Mouse (Mus musculus) C3H10T1/2 (cell line): ENCODE data around the gene Slc25a25. TPM values are rescaled to one million over a fixed set of nuclear protein-coding genes. Genes with fewer than 3 reads are reported as not detected.

ENCODE experiments used
- polyA plus RNA-seq, 2 experiments: library from polyadenylated mRNA; unstranded; fragments of >200 nt; fragmentation: generic; extraction: Trizol; gene quantifications; one replicate each; pipeline ENCODE4 v1.2.1; 2012; ENCODE audit warnings: missing spikeins in 2 of 2

Slc25a25 gene
- polyA plus RNA-seq = 1 to 10 TPM; 3.3 to 3.4 TPM

DNA sequence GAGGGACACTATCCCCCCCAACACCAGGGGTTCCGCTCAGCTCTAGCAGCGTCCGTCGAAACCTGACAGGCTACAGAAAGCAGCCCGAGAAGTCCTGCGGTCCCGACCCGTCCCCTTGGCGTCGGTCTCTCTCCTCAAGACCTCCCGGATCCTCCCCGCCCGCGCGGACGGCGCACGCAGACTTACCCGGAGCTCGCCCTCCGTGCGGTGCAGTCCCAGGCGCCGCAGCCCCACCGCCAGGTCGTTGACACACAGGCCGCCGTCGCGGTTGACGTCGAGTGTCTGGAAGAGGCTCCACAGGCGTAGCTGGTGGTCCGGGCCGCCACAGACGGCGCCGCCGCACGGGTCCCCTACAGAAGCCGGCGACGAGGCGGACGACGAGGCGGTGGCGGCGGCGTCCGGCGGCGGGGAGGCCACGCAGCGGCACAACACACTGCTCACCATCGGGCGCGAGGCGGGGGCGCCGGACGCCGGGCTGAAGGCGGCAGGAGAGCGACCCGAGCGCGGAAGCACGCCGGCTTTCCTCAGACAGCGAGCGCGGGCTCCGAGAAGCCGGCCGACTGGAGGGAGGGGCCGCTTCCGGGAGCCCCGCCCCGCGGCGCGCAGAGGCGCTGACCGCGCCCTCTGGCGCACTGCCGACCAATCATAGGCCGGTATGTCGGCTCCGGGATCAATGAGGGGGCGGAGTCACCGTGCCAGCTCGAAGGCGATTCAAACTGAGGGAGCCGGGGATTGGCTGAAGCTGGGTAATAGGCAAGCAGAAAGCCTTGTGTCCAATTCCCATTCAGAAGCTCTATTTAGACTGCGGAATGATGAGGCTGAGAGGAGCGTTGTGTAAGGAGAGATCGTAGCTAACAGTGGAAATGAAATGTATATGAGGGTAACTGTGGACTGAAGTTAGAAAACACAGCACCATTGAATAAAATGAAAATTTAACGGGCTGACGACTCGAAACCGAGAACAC is at the start of gene Slc25a25:
Slc25a25 (minus strand) TSS at position 565 of the 964 bp plus-strand sequence.

DNA sequence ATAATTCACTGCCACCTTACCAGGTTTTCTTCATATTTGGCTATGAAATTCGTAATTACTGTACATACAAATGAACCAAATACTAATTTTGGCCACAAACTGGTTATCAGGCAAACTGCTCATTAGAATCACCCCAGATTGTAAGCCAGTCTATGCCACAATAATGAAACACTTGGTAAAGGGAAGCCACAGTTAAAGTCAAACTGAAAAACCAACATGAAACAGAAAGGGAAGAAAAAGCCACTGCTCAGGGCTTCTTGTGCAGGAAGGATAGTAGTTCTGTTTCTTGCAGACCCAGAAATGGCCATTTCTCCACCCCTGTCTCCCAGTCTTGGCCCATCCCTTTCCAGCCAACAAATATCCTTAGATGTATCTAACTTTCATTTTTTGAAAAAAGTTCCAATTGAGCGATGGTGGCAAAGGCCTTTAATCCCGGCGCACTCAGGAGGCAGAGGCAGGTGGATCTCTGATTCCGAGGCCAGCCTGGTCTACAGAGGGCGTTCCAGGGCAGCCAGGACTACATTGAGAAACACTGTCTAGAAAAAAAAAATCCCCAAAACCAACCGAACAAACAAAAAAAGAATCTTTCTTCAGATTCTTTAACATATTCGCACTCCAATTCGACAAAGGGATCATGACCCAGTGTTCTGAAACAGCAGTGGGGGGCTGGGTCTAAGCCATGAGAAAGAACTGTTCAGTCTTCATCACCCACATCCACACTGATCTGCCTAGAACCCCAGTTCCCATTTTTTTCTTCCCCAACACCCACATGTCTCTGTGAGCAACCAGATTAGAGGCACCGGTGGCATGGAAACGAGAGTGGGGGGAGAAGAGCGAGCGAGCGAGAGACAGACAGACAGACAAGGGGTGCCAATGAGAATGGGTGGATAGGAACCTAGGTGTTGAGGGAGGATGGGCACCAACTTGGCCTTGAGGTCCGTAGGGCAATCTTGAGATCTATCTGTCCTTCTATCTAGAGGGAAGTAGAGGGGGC is 1.2 kb downstream of the Slc25a25 start, which contains the start of gene Naif1:
Naif1 (plus strand) TSS at position 697 of the 994 bp plus-strand sequence.

DNA sequence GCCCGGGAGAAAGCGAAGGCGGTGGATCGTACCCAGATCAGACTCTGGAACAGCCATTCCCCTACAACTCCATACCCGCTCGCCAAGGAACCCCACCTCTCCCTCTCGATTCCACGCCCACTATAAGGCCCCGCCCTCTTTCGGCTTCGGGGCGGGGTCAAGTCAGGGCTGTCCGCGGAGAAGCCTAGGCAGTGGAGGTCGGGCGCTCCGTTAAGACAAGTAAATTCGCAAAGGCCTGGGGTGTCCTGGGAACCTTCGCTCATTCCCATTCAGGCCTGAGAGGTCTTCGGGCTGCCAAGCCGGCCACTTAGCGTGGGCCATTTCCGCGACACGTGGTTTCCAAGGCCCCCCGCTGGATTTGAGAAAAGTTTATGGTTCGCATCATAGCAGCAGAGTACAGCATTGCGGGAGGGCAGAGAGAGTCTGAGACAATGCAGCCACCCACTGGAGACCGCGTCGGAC is 55.7 kb downstream of the Slc25a25 start, which contains the start of gene Ptges2:
Ptges2 (plus strand) TSS at position 413 of the 462 bp plus-strand sequence.

DNA sequence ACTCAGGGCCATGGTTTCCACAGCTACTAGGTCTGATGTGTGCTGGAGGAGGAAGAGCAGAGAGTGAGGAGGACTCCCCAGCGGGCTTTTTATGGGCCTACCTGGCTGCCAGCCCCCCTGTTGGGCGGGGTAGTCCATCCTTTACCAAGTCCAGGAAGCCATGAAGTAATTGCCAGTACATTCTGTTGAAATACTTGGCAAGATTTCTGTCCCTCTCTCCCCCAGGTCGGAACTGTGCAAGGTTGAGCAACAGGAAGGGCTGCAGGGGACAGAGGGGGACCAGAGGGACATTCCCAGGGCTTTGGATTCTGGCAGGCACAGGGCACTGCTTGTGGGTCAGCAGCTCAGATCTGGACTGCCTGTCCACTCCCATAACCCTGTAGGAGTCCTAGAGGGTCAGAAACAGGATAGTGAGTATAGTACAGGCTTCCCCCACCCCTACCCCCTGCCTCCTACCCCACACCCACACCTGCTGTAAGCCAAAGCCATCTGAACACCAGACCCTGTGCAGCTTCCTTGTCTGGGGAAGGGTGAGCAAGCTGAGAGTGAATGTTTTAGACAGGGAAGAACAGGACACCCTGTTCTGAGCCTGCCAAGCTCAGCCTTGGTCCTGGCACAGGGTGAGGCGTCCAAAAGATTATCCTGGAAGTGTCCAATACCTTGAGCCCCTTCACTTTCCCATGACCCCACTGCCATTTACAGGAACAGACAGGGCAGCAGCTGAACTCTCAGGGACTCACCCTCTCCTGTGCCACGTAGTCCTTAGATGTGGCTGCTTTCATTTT is 63.3 kb downstream of the Slc25a25 start, which contains the start of gene Lcn2:
Lcn2 (minus strand) TSS at position 547 of the 785 bp plus-strand sequence.

DNA sequence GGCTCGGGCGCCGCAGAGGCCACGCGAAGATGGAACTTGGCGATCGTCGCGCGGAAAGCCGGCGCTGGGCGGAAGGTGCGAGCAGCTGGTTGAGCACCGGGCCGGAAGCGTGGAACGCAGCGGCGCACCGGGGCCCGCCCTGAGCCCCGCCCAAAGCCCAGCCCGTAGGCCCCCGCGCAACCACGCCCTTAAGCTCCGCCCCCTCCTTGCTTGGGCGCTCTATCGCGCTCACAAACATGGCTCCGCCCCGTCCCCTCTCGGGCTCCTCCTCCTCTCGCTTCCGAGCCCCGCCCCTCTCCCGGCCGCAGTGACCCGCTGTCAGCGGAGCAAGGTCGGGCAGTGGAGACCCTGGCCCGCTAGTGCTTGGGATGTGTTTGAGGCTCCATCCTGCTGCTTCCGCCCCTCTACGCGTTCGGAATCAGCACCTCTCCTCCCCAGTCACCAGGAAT is 69.4 kb downstream of the Slc25a25 start, which contains the start of gene 1110008P14Rik:
1110008P14Rik (minus strand) TSS at position 164 of the 449 bp plus-strand sequence.

Other genes with a start within 250 kb of the Slc25a25 start
- gene Pomt1, start 214.9 kb downstream of the Slc25a25 start, polyA plus RNA-seq = 10 to 100 TPM in 1 of 2 experiments, 1 to 10 TPM in 1; 7.1 to 30.3 TPM
- gene Uck1, start 191.3 kb downstream of the Slc25a25 start, polyA plus RNA-seq = 10 to 100 TPM; 18.1 to 28.4 TPM
- 10 to 100 TPM; 10.8 to 45.3 TPM for gene Golga2, start 164.1 kb downstream of the Slc25a25 start, polyA plus RNA-seq
- 100 to 1,000 TPM; 179 to 326 TPM for gene Swi5, start 163.4 kb downstream of the Slc25a25 start, polyA plus RNA-seq
- gene Ciz1, start 99.1 kb downstream of the Slc25a25 start, polyA plus RNA-seq = 10 to 100 TPM; 26.7 to 61.5 TPM
- 100 to 1,000 TPM; 103 to 164 TPM for gene Dnm1, start 98.1 kb downstream of the Slc25a25 start, polyA plus RNA-seq
- gene 1110008P14Rik, start 69.5 kb downstream of the Slc25a25 start, polyA plus RNA-seq = 100 to 1,000 TPM in 1 of 2 experiments, 10 to 100 TPM in 1; 91.3 to 245 TPM
- under 1 TPM in 1 of 2 experiments, not detected in 1; 0.08 TPM for gene Lcn2, start 63.2 kb downstream of the Slc25a25 start, polyA plus RNA-seq
- gene Ptges2, start 55.5 kb downstream of the Slc25a25 start, polyA plus RNA-seq = 10 to 100 TPM; 16.4 to 39.5 TPM
- gene Naif1, start 988 bp downstream of the Slc25a25 start, polyA plus RNA-seq = 1 to 10 TPM; 1.1 to 4.0 TPM
- 10 to 100 TPM in 1 of 2 experiments, 1 to 10 TPM in 1; 1.3 to 21.5 TPM for gene Fam102a, start 83.9 kb upstream of the Slc25a25 start, polyA plus RNA-seq
- gene Dpm2, start 119.4 kb upstream of the Slc25a25 start, polyA plus RNA-seq = 10 to 100 TPM; 67.1 to 95.0 TPM
- under 1 TPM in 1 of 2 experiments, not detected in 1; 0.11 TPM for gene Pip5kl1, start 123.4 kb upstream of the Slc25a25 start, polyA plus RNA-seq
- gene 9430097D07Rik, start 124.2 kb upstream of the Slc25a25 start, polyA plus RNA-seq = under 1 TPM; 0.04 to 0.06 TPM
- gene St6galnac4, start 135.7 kb upstream of the Slc25a25 start, polyA plus RNA-seq = 10 to 100 TPM; 23.5 to 26.1 TPM
- gene St6galnac6, start 148.3 kb upstream of the Slc25a25 start, polyA plus RNA-seq = 10 to 100 TPM; 34.3 to 60.3 TPM
- gene Ak1, start 170.3 kb upstream of the Slc25a25 start, polyA plus RNA-seq = 100 to 1,000 TPM in 1 of 2 experiments, 10 to 100 TPM in 1; 96.3 to 173 TPM
- gene Eng, start 195.2 kb upstream of the Slc25a25 start, polyA plus RNA-seq = 1 to 10 TPM; 2.5 to 6.9 TPM